Mouse (Mus musculus): ENCODE data around the gene Shbg. TPM values are rescaled to one million over a fixed set of nuclear protein-coding genes. Genes with fewer than 3 reads are reported as not detected.
A peak's percentile ranks its signal among the peaks of the same experiment; 100 is the strongest.

Shbg gene
- polyA plus RNA-seq (2012; rRNA removed): 11.9 and 16.4 TPM in 2 replicates

- no peaks in the 10 kb centered on the region for H3K27me3 ChIP-seq (ENCODE audit: control insufficient read depth, insufficient read depth, low read length)
- peaks cover 24% of the 10 kb centered on the region for H3K4me1 ChIP-seq (ENCODE audit: control insufficient read depth, insufficient read depth, low read length)
- H3K27ac ChIP-seq (ENCODE audit: control insufficient read depth, insufficient read depth, low read depth, low read length): peak within 1 kb of the TSS; percentile 44
- H3K4me3 ChIP-seq (ENCODE audit: control insufficient read depth, low read depth, low read length): no peak within 1 kb of the TSS
- H3K36me3 ChIP-seq (ENCODE audit: control insufficient read depth, insufficient read depth, low read length): no peaks in the 10 kb centered on the region
- TF ChIP-seq CTCF (IDR thresholded peaks at IDR 0.05; ENCODE audit: control insufficient read depth, insufficient read depth, insufficient replicate concordance, low read depth, low read length) (no peak), POLR2A (IDR thresholded peaks at IDR 0.05; ENCODE audit: control insufficient read depth, low read depth, low read length) (no peak)
Observed at GRCm38 (mm10) chr11:69617805-69618204, at the start of gene Shbg. Shbg (minus strand) TSS chr11:69617905.

GRCm38 (mm10) chr11:69666665-69667005, 48.9 kb upstream of the Shbg start:
- Histone ChIP-seq H3K27me3 (ENCODE audit: control insufficient read depth, insufficient read depth, low read length) (no peaks in the 10 kb centered on the region), H3K4me1 (ENCODE audit: control insufficient read depth, insufficient read depth, low read length) (peaks cover 6% of the 10 kb centered on the region), H3K4me3 (ENCODE audit: control insufficient read depth, low read depth, low read length) (no peak overlapping the region), H3K36me3 (ENCODE audit: control insufficient read depth, insufficient read depth, low read length) (peaks cover 1% of the 10 kb centered on the region; the same call in 1 of the 2 replicates), H3K27ac (ENCODE audit: control insufficient read depth, insufficient read depth, low read depth, low read length) (no peak overlapping the region)
- TF ChIP-seq POLR2A (IDR thresholded peaks at IDR 0.05; ENCODE audit: control insufficient read depth, low read depth, low read length): no peak
- no peak for TF ChIP-seq CTCF (IDR thresholded peaks at IDR 0.05; ENCODE audit: control insufficient read depth, insufficient read depth, insufficient replicate concordance, low read depth, low read length)

- peaks cover 6% of the 10 kb centered on the region for H3K4me1 ChIP-seq (ENCODE audit: control insufficient read depth, insufficient read depth, low read length)
- no peaks in the 10 kb centered on the region for H3K27me3 ChIP-seq (ENCODE audit: control insufficient read depth, insufficient read depth, low read length)
- H3K36me3 ChIP-seq (ENCODE audit: control insufficient read depth, insufficient read depth, low read length): peaks cover 1% of the 10 kb centered on the region; the same call in 1 of the 2 replicates
- H3K4me3 ChIP-seq (ENCODE audit: control insufficient read depth, low read depth, low read length): no peak within 1 kb of the TSS
- no peak within 1 kb of the TSS for H3K27ac ChIP-seq (ENCODE audit: control insufficient read depth, insufficient read depth, low read depth, low read length)
- TF ChIP-seq CTCF (IDR thresholded peaks at IDR 0.05; ENCODE audit: control insufficient read depth, insufficient read depth, insufficient replicate concordance, low read depth, low read length) (no peak), POLR2A (IDR thresholded peaks at IDR 0.05; ENCODE audit: control insufficient read depth, low read depth, low read length) (no peak)
Observed at GRCm38 (mm10) chr11:69665961-69666664, 48.4 kb upstream of the Shbg start, which contains the start of gene Cd68. Cd68 (minus strand) TSS chr11:69666153.

GRCm38 (mm10) chr11:69665457-69665960, 47.8 kb upstream of the Shbg start:
- Histone ChIP-seq H3K4me3 (ENCODE audit: control insufficient read depth, low read depth, low read length) (no peak overlapping the region), H3K27ac (ENCODE audit: control insufficient read depth, insufficient read depth, low read depth, low read length) (no peak overlapping the region), H3K36me3 (ENCODE audit: control insufficient read depth, insufficient read depth, low read length) (peaks cover 1% of the 10 kb centered on the region; the same call in 1 of the 2 replicates), H3K4me1 (ENCODE audit: control insufficient read depth, insufficient read depth, low read length) (peaks cover 6% of the 10 kb centered on the region), H3K27me3 (ENCODE audit: control insufficient read depth, insufficient read depth, low read length) (no peaks in the 10 kb centered on the region)
- TF ChIP-seq CTCF (IDR thresholded peaks at IDR 0.05; ENCODE audit: control insufficient read depth, insufficient read depth, insufficient replicate concordance, low read depth, low read length) (no peak), POLR2A (IDR thresholded peaks at IDR 0.05; ENCODE audit: control insufficient read depth, low read depth, low read length) (no peak)

- no peak overlapping the region for H3K27ac ChIP-seq (ENCODE audit: control insufficient read depth, insufficient read depth, low read depth, low read length)
- no peaks in the 10 kb centered on the region for H3K27me3 ChIP-seq (ENCODE audit: control insufficient read depth, insufficient read depth, low read length)
- H3K4me3 ChIP-seq (ENCODE audit: control insufficient read depth, low read depth, low read length): no peak overlapping the region
- peaks cover 6% of the 10 kb centered on the region for H3K4me1 ChIP-seq (ENCODE audit: control insufficient read depth, insufficient read depth, low read length)
- H3K36me3 ChIP-seq (ENCODE audit: control insufficient read depth, insufficient read depth, low read length): peaks cover 1% of the 10 kb centered on the region; the same call in 1 of the 2 replicates
- TF ChIP-seq CTCF (IDR thresholded peaks at IDR 0.05; ENCODE audit: control insufficient read depth, insufficient read depth, insufficient replicate concordance, low read depth, low read length): no peak
- TF ChIP-seq POLR2A (IDR thresholded peaks at IDR 0.05; ENCODE audit: control insufficient read depth, low read depth, low read length): no peak
Observed at GRCm38 (mm10) chr11:69664841-69665240, 47.1 kb upstream of the Shbg start.

GRCm38 (mm10) chr11:69663795-69664194, 46.1 kb upstream of the Shbg start:
- no peaks in the 10 kb centered on the region for H3K27me3 ChIP-seq (ENCODE audit: control insufficient read depth, insufficient read depth, low read length)
- H3K36me3 ChIP-seq (ENCODE audit: control insufficient read depth, insufficient read depth, low read length): peaks cover 1% of the 10 kb centered on the region; the same call in 1 of the 2 replicates
- H3K4me1 ChIP-seq (ENCODE audit: control insufficient read depth, insufficient read depth, low read length): peaks cover 6% of the 10 kb centered on the region
- TF ChIP-seq CTCF (IDR thresholded peaks at IDR 0.05; ENCODE audit: control insufficient read depth, insufficient read depth, insufficient replicate concordance, low read depth, low read length) (no peak), POLR2A (IDR thresholded peaks at IDR 0.05; ENCODE audit: control insufficient read depth, low read depth, low read length) (no peak)
- no peak overlapping the region for H3K4me3 ChIP-seq (ENCODE audit: control insufficient read depth, low read depth, low read length)
- H3K27ac ChIP-seq (ENCODE audit: control insufficient read depth, insufficient read depth, low read depth, low read length): no peak overlapping the region

- H3K27me3 ChIP-seq (ENCODE audit: control insufficient read depth, insufficient read depth, low read length): no peaks in the 10 kb centered on the region
- peak overlapping the region; percentile 99 for H3K27ac ChIP-seq (ENCODE audit: control insufficient read depth, insufficient read depth, low read depth, low read length)
- TF ChIP-seq CTCF (IDR thresholded peaks at IDR 0.05; ENCODE audit: control insufficient read depth, insufficient read depth, insufficient replicate concordance, low read depth, low read length) (no peak), POLR2A (IDR thresholded peaks at IDR 0.05; ENCODE audit: control insufficient read depth, low read depth, low read length) (no peak)
- H3K36me3 ChIP-seq (ENCODE audit: control insufficient read depth, insufficient read depth, low read length): no peaks in the 10 kb centered on the region
- H3K4me1 ChIP-seq (ENCODE audit: control insufficient read depth, insufficient read depth, low read length): peaks cover 6% of the 10 kb centered on the region
- H3K4me3 ChIP-seq (ENCODE audit: control insufficient read depth, low read depth, low read length): peak overlapping the region; percentile 98
Observed at GRCm38 (mm10) chr11:69662967-69663671, 45.4 kb upstream of the Shbg start.
